Mouse (Mus musculus) cerebellum, adult 9-11 months (tissue): Measurements from ENCODE around the gene Olfr263.
"Not testable (repeated sequence)": the region's sequence is repeated elsewhere in the genome, so short reads cannot be mapped to it uniquely, and the experiment has no call there.

ENCODE experiments used
- DNase-seq: peaks from one replicate; pipeline ENCODE4 v3.0.0; 2022

Gene Olfr263

DNA sequence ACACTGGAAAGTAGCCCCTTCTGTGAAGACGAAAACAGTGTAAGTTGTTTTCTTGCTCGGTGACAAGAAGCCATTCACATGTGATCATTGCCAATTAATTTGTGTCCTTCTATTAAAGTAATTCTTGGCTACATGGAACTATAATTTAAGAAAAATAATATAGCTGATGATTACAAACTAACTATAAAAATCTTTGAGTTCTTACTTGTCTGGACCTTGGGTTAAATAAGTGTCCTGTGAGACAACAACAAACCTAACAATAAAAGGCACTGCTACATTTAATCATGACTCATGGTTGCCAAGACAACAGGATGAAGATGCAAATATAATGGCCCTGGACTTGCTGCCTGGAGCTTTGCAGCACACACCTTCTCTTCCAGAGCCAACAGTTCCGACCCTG is at the start of gene Olfr263:
TSS of gene Olfr263 (plus strand) at position 301 of the 400 bp plus-strand sequence.
- not testable (repeated sequence) for DNase-seq

- no peak for DNase-seq
Observed at GRCm38 (mm10) chr13:21082686-21083085, 46.8 kb upstream of the Olfr263 start.

DNA sequence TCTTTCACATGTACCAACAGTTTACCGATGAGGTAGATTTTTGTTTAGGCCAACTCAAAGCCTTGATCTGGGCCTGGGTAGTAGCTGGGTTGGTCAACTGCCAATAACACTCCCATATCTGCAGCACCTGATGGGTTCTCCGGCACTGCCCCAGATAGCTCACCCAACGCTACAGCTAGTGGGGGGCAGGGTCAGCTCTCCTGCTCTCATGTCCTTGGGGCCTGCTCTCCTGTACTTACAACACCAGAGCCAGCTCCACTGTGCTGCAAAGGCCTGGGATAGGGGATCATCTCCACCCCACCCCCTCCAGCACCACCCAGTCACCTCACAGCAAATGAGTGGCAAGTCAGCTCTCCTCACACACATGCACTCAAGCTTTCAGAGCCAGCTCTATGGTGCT is 19.7 kb upstream of the Olfr263 start:
- no peak for DNase-seq

DNA sequence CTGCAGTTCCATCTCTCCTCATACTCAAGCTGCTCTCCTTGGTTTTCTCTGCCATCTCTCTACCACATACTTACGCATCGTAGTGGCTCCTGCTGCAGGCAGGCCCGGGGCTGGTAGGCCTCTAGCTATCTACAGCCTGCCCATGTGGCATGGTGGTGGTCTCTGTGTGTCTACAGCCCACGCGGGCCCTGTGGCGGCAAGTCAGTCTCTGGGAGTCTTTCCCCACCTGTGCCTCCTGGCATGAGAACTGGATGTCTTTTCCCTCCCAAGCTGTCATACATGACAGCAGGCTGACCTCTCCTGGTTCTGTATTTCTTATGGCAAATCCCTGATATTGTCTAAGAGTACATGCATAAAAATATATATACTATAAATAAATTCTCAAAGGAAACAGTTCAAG is 19.0 kb upstream of the Olfr263 start:
- no peak for DNase-seq

DNA sequence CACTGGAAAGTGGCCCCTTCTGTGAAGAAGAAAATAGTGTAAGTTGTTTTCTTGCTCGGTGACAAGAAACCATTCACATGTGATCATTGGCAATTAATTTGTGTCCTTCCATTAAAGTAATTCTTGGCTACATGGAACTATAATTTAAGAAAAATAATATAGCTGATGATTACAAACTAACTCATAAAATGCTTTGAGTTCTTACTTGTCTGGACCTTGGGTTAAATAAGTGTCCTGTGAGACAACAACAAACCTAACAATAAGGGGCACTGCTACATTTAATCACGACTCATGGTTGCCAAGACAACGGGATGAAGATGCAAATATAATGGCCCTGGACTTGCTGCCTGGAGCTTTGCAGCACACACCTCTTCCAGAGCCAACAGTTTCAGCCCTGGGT is 18.3 kb upstream of the Olfr263 start, which contains the start of gene Olfr1369-ps1:
TSS of gene Olfr1369-ps1 (plus strand) at position 301 of the 400 bp plus-strand sequence.
- DNase-seq: not testable (repeated sequence)

- no peak for DNase-seq
Observed at GRCm38 (mm10) chr13:21114121-21114520, 15.3 kb upstream of the Olfr263 start.

DNA sequence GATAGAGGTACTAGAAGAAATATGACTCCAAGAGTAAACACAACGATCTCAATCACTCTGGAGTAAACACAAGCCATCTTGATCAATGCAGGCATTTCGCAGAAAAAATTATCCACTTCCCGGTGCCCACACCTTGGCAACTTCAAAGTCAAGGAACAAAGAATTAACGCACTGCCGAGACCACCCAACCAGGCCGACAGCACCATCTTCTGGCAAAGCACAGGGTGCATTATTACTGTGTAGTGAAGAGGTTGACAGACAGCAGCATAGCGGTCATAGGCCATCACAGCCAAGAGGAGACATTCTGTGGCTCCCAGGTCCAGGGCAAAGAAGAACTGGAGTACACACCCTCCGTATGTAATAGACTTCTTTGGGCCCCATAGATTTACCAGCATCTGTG is 13.0 kb downstream of the Olfr263 start:
- no peak for DNase-seq

DNA sequence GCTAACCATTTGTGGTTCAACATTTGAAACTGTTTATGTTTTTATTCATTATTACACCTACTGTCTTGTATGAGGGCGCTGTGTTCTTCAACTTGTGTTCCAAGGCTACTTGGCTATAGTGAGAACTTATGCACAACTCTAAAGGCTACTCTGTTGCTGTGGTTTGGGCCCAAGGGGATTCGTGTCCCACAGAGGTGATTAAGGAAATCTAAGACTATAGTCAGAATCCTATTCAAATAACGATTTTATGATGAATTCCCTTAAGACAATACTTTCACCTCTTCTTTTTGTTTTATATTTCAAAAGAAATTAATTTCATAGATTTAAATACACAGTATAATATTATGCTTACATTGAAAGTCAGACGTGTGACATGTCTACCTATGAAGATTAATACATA is 16.3 kb downstream of the Olfr263 start, which contains the start of gene Olfr1368:
TSS of gene Olfr1368 (minus strand) at position 101 of the 400 bp plus-strand sequence.
- no peak for DNase-seq

GRCm38 (mm10) chr13:21155888-21156287 is 26.4 kb downstream of the Olfr263 start:
- DNase-seq: no peak

- peak; percentile 17 for DNase-seq
Observed at GRCm38 (mm10) chr13:21158071-21158470, 28.6 kb downstream of the Olfr263 start.

- DNase-seq: peak; percentile 86
Observed at GRCm38 (mm10) chr13:21158785-21159474, 29.5 kb downstream of the Olfr263 start.

GRCm38 (mm10) chr13:21159475-21159819 is 30.0 kb downstream of the Olfr263 start:
- DNase-seq: peak; percentile 23

- DNase-seq: peak; percentile 46
Observed at GRCm38 (mm10) chr13:21160041-21160511, 30.6 kb downstream of the Olfr263 start.

GRCm38 (mm10) chr13:21160657-21161590 is 31.5 kb downstream of the Olfr263 start:
- DNase-seq: peak; percentile 86

- DNase-seq: no peak
Observed at GRCm38 (mm10) chr13:21161591-21161990, 32.2 kb downstream of the Olfr263 start.

DNA sequence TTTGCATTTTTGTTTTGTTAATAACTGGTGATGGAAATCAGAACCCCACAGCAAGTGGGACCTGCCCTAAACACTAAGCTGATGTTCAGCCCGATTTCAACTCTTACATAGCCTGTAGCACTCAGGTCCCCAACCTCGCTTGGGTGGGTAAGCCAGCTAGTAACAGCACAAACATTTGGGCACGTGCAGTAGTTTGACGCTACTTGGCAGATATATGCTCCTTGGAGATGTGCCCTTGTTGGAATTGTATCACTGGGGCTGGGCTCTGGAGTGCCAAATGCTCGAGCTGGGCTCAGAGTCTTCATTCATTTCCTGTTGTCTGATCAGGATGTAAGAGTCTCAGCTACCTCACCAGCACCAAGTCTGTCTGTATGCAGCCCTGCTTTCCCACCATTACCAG is 33.2 kb downstream of the Olfr263 start:
- DNase-seq: no peak

DNA sequence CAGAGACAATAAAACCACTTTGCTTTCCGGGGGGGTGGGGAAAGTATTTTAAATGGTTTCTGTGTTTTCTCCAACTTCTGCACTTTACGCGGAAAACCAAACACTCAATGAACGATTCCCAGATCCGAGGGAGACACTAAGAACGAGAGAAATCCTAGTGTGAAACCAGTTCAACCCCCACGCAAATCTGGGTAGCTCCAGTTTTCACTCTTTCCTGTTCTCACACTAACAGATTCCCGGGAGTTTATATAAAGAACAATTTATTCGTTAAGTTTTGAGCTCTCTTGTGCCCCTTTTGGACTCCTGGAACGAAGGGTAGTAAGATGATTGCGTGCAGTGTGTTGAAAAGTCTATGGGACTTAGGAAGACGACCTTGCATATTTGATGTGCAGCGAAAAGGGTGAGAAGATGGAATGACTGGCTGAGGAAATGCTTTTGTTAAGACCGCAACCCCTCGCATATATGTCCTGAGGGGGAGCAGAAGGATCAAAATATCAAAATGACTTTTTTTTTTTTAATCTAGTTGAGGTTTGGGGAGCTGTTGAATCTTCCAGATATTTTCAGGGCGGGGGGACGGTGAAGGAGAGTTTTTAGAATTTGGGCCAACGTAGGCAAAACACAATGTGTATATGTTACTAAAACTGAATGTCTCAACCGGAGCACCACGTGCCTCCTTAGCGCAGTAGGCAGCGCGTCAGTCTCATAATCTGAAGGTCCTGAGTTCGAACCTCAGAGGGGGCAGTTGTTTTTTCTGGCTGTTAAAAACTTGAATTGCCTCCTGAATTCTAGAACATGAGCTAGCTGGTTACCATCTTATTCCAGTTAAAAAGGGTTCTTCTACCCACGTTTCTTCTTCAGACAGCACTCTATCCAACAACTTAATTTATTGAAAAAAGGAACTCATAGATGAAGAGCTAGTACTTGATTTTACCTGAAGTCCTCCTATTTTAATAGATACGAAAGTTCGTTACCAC is 37.8 kb downstream of the Olfr263 start:
- DNase-seq: peak; percentile 83

GRCm38 (mm10) chr13:21167910-21168300 is 38.5 kb downstream of the Olfr263 start:
- DNase-seq: peak; percentile 28

DNA sequence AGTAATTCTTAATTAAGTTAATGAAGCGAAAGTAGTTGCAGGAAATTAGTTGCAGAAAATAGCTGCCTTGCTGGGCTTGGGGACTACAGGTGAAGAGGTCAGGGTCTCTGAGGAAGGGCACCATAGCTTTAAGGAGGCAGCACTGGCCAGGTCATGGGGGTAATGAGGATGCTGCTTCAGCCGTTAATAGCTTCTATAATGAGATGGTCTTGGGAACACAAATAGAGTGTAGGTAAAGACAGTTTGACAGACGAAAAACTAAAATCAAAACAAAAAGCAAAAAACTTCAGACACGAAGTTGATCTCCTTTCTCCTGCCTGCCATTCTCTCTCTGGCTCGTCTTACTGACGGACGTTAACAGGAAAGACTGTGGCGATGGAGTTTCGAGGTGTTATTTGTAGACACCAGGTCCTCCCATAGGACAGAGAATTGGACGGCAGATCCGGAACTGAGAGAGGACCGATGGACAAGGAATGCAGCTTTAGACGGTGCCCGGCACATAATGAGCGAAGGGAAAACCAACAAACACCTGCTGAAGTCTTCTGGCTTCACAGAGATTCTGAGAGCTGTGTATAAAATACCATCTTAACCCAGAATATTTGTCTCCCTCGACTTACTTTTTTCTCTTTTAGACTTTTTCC is 39.1 kb downstream of the Olfr263 start:
- DNase-seq: peak; percentile 34

- DNase-seq: peak; percentile 23
Observed at GRCm38 (mm10) chr13:21169121-21169656, 39.8 kb downstream of the Olfr263 start.

DNA sequence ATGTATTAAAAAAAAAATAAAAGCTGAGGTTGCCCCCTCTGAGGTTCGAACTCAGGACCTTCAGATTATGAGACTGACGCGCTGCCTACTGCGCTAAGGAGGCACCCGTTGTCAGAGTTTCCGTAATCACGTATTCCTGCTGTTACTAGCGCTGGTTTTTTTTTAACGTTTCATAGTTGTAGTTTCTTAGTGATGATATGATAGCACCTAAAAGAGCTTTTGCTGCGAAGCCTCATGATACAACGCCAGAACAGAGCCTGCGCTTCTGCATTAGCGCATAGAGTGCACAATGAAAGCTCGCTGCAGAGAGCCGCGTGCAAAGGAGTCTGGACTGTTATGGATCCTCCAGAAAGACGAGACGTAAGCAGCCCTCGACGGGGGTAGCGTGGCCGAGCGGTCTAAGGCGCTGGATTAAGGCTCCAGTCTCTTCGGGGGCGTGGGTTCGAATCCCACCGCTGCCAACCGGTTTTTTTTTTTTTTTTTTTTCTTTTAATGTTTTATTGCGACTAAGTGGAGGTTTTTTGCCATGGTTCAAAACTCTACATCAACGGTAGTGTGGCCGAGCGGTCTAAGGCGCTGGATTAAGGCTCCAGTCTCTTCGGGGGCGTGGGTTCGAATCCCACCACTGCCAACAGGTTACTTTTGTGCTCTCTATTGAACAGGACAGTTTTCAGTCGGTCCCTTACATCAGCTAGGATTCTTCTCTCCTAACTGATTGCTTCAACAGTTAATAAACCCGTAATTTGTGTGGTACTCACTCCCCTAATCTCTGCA is 40.4 kb downstream of the Olfr263 start:
- peak; percentile 81 for DNase-seq
